Mouse (Mus musculus) left cerebral cortex, postnatal 36 days (tissue): Measurements from ENCODE around the gene Ccnh. TPM values are rescaled to one million over a fixed set of nuclear protein-coding genes. Genes with fewer than 3 reads are reported as not detected.
A peak's percentile ranks its signal among the peaks of the same experiment; 100 is the strongest.
"Not testable (repeated sequence)": the region's sequence is repeated elsewhere in the genome, so short reads cannot be mapped to it uniquely, and the experiment has no call there.

Experiments
- DNase-seq, 2 experiments: peaks; one replicate each; pipeline ENCODE4 v3.0.0; 2021 to 2022; ENCODE audit warnings: low spot score in 2 of 2, mixed read lengths in 1 of 2
- intact Hi-C: fragments of 180-260 bp; cut with DNase I; formaldehyde crosslinking; loops from one replicate; pipeline ENCODE4 v1.15.1; 2025
- total RNA-seq, 2 experiments: library from RNA; stranded (reverse); gene quantifications; 2 replicates each; pipeline ENCODE4 v1.2.3; 2021

Gene Ccnh
- total RNA-seq = 10 to 100 TPM; 50.9 to 60.5 TPM

DNA sequence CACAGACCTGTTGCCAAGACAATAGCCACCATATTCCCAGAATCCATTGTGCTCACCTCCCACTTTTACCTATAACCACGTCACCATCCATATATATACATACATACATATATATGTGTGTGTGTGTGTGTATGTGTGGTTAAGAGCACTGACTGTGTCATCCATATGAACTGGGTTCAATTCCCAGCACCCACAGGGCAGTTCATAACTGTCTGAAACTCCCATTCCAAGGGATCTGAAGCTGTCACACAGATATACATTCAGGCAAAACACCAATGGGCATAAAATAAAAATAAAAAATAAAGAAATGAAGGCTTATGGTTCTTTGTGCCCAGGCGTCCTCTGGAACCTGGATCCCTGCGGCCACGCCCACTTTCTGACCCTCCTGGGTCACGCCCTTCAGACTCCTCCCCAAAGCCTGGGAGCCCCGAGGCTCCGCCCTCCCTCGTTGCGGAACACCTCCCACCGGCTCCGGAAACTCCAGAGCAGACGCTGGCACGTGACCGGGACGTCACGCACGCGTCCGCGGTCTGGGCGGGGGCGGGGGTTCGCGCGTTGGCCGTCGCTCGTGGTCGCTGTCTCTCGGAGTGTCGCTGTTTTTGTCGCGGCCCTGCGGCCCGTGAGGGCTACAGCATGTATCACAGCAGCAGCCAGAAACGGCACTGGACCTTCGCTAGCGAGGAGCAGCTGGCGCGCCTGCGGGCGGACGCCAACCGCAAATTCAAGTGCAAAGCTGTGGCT, at the start of gene Ccnh:
Gene Ccnh, plus strand, starts transcription at position 506 of the 741 bp plus-strand sequence.
- peak; percentile 92 for DNase-seq
- intact Hi-C loops = no loop called here

DNA sequence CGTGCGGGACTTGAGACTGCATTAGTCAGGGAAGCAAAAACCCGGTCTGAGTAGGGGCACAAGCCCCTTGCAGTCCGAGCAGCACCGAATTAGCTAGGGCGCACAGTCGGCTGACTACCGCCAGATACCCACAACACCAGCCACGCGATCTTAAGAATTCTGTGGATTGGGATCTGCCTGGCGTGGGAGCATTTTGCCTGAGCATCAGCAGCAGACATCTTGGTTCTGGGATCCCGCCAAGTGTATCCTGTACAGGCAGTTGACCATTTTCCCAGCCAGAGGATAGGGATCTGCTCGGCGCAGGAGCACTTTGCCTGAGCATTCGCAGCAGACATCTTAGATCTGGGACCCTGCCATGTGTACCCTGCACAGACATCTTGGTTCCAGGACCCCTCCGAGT, 45.8 kb upstream of the Ccnh start:
- DNase-seq, intact Hi-C loops: not testable (repeated sequence)

DNA sequence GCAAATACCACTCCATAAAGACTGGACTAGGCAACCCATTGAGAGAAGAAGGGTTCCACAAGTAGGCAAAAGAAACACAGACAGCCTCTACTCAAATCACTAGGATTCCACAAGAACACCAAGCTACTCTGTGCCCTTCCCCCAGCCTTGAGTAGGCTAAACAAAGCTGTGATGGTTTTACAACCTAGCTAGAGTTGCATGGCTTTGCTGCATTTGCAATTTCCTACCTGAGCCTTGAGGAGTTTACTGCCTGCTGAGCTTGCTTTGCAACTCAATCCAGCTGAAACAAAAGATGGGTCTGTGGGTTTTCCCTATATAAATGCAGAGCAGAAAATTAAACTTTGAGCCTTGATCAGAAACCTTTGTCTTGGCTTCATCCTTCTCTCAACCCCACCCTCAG, 42.7 kb upstream of the Ccnh start:
- intact Hi-C loops = no loop called here

DNA sequence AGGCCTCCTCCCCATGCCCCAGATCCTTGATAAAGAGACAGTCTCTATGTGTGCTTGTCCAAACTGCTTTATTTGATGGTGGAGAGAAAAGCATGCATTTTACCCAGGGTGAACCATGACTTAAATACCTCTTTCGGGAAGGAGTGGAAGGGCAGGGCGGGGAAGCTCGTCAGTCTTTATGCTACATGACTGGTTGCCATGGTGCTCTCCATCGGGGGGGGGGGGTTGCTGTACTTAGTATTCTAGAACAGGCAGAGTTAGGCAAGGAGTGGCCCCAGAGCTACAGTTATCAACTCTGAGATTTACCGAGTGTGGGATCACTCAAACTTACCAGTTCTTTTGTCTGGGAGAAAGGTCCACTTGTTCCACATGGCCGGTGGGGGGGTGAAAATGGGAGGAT, 34.5 kb upstream of the Ccnh start:
- intact Hi-C loops = no loop called here
- DNase-seq = no peak

More for the DNA sequence above, 42.7 kb upstream of the Ccnh start:
- no peak for DNase-seq

DNA sequence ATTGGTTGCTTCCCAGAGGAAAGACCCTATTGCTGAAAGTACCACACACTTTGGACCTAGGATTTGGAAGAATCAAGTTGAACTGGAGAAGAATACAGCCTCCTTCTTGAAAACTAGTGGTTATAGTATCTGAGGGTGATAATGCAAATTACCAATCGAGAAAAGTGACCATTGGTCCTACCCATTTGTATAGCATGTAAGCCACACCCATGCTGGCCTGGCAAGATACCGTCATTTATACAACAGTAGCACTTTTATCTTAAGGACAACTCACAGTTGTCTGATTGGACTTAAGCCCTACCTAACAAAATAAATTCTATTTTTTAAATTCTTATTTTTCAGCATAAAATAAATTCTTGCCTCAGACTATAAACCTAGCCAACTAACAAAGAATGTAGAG, 29.2 kb upstream of the Ccnh start:
- DNase-seq = no peak
- intact Hi-C loops = loop anchor here (10.0 kb wide), 1 partner anchor 1495 kb away; no protein-coding TSS in a partner anchor

DNA sequence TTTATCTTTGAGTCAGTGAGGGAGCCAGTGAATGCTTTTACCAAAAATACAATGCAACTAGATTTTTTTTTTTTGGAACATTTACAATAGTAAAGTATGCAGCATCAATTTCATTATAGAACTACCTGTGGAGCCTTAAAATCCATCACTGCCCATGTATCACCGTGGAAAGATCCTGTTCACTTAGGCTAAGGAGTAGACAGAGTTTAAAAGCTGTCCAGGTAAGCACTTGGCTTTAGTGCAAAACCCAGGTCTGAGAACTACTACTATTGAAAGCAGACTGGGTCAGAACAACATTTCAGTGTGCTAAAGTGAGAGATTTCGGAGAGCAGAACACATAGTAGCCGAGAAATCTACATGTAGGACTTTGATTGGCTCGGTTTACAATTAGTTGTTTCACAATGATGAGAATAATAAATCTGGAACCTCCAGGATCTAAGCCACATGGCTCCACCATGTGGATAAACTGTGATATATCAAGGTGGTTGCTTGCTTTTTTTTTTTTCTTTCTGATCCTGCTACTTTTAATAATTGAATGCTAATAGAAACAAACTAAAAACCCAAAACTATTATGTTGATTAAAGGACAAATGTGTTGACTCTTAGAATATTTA, 24.6 kb upstream of the Ccnh start:
- no peak for DNase-seq
- intact Hi-C loops = loop anchor here (1.0 to 10.0 kb wide), 4 partner anchors 214 to 1500 kb away; no protein-coding TSS in a partner anchor

DNA sequence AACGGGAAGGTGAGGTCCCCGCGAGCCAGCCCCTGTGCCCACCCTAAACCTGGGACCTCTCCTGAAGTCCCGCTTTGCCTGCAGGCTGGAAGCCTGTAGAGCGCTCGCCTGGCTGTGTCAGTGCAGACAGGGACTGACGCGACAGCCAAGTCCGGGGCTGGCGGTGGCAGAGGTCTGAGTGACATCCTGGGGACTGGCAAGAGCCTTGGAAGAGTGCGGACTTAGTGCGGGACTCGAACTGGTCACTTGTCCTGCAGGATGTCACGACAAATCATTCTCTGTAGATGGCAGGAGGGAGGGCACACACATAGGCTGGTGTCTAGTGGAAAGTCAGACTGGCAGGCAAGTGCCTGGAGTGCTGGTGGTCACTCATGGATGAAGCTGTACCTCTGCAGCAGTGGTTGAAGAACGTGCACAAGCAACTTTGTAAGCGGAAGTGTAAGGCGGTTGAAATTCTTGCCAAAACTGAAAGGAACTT, 475 bp downstream of the Ccnh start:
- intact Hi-C loops = no loop called here
- no peak for DNase-seq

DNA sequence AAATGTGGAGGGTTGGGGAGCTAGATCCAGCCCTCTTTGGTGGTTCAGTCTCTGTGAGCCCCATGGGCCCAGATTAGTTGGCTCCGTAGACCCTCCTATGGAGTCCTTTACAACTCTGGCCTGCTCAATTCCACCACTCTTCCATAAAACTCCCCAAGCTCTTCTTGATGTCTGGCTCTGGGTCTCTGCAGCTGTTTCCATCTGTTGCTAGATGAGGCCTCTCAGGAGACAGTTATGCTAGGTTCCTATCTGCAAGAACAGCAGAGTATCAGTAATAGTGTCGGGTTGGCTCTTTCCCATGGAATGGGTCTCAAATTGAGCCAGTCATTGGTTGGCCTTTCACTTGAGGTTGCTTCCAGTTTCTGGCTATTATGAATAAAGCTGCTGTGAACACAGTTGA, 2.0 kb downstream of the Ccnh start:
- no peak for DNase-seq
- intact Hi-C loops = no loop called here

DNA sequence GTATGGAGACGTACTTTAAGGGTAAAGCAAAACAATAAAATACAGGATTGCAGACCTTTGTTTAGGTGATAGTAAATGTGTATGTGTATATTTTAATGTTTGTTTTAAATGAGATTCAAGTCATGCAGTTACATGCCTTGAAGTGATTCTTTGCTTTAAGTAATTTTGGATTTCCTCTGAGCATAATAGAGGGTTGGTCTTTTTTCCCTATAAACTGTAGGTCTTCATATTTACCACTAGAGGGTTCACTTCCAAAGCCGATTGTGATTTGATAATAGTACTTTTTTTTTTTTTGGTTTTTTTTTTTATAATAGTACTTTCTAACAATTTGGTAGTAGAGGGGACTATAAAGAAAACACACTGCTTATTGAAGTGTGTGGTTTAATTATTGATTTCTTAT, 18.3 kb downstream of the Ccnh start:
- intact Hi-C loops = no loop called here
- no peak for DNase-seq

DNA sequence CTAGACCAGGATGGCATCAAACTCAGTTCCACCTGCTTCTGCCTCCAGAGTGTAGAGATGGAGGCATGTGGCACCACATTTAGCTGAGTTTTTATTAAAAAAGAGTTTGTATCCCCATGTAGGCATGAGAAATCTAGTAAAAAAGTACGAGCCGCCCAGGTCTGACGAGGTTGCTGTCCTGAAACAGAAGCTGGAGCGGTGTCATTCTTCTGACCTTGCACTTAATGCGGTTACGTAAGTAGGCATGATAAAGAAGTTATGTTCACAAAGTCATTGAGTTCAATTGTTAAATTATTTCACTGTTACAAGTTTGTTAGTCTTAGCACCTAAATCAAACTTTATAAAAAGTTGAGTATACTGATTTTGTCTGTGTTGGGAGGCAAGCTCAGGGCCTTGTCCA, 19.4 kb downstream of the Ccnh start:
- intact Hi-C loops = no loop called here
- DNase-seq = no peak

DNA sequence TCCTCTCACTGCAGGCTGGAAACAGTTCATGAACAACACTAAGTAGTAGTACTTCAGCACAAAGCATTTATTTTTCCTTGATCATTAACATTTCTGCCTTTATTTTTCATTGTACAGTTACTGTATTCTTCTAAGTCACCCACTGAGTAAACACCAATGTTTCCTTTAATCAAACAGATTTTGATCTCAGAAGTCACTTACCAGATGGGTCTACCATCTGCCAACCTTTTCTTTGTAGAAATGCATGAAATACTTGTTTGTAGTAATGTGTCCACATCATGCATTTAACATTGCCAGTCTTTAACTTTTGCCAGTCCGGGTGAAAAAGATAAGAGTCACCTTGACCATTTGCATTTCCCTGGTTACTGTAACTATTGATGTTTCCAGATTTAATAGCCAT, 21.1 kb downstream of the Ccnh start:
- no peak for DNase-seq
- intact Hi-C loops = loop anchor here (5.0 kb wide), 1 partner anchor 77 kb away; the partner anchor contains the start of gene Rasa1

DNA sequence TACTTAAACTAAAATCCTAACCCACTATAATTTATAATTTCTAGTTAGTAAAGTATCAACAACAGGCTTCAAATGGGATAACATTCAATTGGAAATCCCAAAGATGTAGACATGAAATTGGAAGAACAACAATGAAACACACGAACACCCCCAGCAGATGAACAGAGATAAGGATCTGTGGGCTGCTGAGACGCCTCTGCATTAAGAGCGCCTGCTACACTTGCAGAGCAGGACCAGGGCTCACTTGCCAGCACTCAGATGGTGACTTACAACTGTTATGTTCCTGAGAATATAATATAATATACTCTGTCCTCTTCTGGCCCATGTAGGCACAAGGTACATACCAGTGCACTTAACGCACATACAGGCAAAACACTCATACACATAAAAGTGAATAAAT, 29.4 kb downstream of the Ccnh start:
- DNase-seq = no peak
- intact Hi-C loops = no loop called here

DNA sequence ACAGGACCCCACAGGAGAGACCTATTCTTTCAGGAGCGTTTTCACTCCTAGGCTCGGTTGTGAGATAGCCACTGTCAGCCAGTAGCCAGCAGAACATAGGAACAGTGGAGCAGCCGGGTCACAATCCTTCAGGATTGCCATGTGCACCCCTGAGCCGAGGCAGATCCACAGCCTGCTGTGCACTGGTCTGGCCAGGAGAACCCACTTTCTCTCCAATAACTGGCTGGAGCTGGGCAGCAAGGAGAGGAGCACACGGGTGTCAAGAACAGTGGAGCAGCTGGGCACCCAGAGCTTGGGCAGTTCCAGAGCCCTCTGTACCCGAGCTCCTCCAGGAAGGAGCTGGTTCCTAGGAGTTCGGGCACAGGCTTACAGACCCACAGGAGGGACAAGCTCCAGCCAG, 49.6 kb downstream of the Ccnh start:
- intact Hi-C loops = no loop called here
- no peak for DNase-seq

Other genes starting within 250 kb of the Ccnh start
- gene Rasa1, start 99.7 kb downstream of the Ccnh start, total RNA-seq = 10 to 100 TPM; 43.9 to 61.3 TPM